Mouse (Mus musculus): Measurements from ENCODE around the gene Ppp1r14b.

The Ppp1r14b gene

GRCm38 (mm10) chr19:6943709-6944108 is 31.1 kb upstream of the Ppp1r14b start:
- no peak for DNase-seq

GRCm38 (mm10) chr19:6947742-6948141 is 27.0 kb upstream of the Ppp1r14b start:
- DNase-seq, result no peak

- DNase-seq, result no peak
Measured at GRCm38 (mm10) chr19:6948186-6948585, 26.6 kb upstream of the Ppp1r14b start.

- DNase-seq, result no peak
Measured at GRCm38 (mm10) chr19:6949532-6949931, 25.2 kb upstream of the Ppp1r14b start.

DNA sequence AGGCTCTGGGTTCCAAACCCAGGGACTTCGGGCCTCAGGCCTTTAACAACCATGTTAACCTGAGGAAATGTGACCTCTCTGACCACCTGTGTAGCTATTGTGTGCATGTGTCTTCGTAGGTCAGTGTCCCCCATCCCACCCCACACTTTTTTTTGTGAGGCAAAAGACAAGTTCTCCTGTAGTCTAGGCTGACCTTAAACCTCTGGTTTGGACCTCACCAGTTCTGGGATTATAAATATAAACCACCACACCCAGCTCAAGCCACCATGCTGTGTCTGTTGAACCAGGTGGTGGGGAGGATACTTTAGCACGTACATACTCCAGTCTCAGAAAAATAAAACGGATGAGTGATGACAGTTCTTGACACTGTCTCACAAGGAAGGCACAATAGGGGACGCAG is 24.8 kb upstream of the Ppp1r14b start:
- DNase-seq, result no peak

DNA sequence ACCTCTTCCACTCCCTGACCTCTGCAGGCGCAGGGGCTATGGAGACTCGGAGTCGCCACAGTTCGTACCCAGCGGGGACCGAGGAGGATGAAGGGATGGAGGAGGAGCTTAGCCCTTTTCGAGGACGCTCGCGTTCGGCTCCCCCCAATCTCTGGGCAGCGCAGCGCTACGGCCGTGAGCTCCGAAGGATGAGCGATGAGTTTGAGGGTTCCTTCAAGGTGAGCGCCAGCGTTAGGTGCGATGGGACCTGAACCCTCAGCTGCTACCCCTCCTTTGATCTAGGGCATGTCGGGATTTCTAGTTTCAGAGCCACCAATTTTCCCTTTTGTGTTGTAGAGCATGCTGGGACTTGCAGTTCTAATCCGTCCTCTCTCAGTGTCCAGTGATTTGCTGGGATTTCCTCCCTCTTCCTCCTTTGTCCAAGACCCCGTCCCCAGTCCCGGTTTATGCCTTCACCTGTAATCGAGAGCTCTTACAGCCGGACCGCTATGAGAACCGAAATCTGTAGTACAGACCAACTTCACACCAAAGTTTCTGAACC is 24.1 kb upstream of the Ppp1r14b start:
- DNase-seq, result peak; percentile 55

DNA sequence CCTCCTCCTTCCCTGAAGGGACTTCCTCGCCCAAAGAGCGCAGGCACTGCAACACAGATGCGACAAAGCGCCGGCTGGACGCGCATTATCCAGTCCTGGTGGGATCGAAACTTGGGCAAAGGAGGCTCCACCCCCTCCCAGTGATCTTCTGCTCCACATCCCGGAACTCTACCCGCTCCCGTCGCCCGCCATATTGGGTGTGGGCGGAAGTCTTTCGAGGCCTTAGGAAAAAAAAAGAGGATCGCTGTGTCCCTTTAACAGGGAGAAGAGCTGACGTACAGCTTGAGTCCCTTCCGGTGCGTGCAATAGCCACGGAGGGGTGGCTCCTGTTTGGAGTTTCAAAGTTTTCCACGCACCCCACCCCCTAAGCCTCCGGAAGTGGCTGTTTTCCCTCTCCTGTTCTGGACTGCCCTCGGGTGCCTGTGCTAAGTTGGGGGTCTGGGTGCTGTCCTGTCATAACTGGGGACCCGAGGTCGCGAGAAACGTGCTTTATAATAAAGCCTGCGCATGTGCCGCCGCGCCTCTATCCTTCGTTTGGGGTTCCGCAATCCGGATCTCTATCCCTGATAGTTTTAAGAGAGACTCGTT is 23.3 kb upstream of the Ppp1r14b start:
- peak; percentile 85 for DNase-seq

DNA sequence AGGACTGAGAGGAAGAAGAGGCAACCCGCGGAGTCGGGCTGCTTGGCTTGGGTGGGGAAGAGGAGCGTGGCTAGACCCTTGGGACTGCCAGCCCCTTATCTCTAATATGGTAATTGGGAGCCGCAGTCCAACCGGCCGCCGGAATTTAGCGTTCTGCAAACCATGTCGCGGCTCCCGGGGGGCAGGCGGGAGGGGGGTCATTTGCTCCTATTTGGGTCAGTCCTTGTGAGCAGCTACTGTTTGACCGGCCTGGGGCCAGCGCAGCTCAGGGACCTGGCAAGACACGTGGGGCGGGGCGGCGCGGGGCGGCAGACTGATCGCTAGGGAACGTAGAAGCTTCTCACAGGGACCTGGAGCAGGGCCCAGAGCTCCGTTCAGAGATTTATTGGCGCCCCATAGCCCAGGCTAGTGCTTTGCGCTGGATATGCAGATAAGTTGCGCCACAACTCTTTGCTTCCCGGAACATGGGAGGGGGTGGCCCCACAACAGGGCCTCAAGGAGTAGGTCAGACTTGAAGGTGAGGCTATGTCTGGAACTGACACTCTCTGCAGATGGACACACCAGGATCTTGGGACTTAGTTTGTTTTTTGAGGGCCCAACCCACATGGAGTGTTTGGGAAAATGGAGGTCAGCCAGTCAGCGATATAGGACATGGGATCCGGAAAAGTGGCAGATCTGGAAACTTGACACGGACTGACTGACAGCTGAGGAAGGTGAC is 22.6 kb upstream of the Ppp1r14b start:
- peak; percentile 65 for DNase-seq

GRCm38 (mm10) chr19:6952712-6953037 is 22.1 kb upstream of the Ppp1r14b start:
- peak; percentile 53 for DNase-seq

DNA sequence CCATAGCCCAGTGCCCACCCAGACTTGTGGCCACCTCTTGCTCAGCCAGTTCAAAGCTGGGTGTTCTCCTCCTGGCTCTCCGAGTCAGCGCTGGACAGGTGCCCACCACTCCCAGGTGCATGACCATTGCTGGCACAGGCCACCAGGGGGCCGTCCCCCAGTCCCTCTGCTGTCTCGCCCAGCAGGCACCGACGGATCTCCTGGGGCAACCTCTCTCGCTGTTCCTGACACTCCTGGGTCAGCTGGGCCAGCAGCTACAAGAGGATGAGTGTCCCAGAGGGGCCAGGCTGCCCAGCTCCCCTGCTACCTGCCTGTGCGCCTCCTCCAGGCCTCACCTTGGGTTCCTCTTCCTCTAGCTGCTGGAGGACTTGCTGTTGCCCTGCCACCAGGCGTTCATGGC is 20.7 kb upstream of the Ppp1r14b start:
- DNase-seq, result peak; percentile 51

DNA sequence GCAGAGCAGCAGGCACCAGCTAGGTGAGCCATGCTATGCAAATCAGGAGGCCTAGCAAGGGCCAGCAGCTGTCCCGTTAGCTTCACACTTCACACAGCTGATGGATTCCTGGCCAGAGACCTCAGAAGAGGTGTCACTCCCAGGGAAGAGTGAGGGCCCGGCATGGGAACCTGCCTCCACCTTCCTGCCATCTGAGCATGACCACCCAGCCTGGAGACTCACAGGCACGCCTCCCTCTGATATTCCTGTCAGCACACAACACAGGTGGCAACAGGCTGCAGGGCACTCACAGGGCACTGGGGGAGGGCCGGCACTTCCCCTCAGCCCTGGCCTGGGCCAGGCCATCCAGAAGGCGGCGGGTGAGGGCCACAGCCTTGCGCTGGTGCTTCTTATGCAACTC is 19.3 kb upstream of the Ppp1r14b start:
- no peak for DNase-seq

DNA sequence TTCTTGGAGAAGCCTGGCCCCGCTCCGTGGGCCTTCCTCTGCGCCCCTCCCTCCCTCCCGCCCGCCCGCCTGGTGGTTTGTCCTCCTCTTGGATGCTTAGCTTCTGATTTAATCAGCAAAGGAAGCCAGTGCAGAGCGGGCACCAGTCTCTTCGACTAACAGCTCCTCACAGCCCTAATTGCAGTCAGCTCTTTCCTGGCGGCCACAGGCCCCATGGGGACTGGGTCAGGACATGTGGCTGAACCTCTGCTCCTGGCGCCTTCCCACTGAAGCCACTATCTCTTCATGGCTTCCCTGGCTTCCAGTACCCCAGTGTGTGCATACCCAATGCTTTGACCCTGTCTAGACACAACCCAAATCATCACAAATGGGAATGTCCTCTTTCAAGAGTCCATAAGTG is 18.3 kb upstream of the Ppp1r14b start:
- DNase-seq, result no peak

- peak; percentile 61 for DNase-seq
Measured at GRCm38 (mm10) chr19:6968491-6969271, 6.1 kb upstream of the Ppp1r14b start.

GRCm38 (mm10) chr19:6969291-6969664 is 5.5 kb upstream of the Ppp1r14b start:
- DNase-seq, result no peak

DNA sequence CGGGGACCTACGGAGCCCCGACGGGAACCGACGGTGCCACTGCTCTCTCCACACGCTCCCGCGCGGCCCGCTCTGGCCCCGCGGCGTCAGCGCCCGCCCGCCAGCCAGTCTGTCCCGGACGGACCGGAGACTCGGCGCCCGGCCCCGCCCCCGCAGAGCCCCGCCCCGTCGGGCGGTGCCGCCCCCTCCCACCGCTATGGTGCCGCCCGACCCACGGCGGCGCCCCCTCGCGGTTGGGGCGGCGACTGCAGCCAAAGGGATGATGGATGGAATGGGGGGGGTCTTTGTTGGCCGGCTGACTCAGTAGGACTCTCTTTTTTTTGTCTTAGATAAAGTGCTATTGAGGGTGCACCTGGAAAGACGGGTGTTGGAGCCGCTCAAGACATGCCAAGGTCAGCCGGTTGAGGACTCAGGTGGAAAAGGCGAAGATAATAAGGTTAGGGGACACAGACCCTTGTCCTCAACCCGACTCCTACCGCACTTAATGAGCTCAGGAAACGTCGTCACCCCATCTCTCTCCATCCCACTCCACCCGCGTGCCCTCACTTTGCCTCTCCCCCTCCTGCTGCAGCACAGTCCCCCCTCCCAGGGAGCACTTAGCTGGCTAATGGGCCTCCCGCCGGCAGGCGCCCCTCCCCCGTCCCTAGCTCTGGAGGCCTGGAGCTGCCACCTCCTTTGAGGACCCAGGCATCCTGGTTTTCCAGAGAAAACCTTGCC is 4.9 kb upstream of the Ppp1r14b start:
- peak; percentile 76 for DNase-seq

DNA sequence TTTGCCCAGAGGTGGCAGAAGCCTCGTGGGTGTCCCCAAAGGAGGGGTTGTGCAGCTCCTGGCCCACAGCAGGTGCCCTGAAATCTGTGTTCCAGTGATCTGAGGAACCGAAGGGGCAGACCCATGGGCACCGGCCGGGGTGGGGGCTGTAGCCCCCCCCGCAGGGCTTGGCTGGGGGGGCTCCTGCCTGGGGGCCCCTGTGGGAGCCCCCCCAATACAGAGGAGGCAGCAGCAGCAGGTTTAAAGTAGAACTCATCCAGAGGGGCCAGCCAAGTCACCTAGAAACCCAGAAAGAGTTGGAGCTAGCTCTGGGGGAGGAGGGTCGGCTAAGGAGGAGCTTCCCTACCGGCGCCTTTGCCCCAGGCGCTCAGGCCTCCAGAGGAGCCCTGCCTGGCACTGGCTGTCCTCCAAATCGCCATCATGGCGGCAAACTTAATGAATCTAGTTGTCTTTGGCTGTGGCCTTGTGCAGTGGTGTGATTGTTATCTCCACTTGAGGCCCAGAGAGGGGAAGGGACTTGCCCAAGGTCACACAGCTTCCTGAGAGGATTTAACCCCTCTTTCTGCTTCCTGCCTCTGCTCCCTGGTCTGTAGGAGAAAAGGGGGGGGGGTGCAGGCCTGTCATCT is 4.2 kb upstream of the Ppp1r14b start:
- DNase-seq, result no peak

GRCm38 (mm10) chr19:6971644-6972043 is 3.1 kb upstream of the Ppp1r14b start:
- no peak for DNase-seq

DNA sequence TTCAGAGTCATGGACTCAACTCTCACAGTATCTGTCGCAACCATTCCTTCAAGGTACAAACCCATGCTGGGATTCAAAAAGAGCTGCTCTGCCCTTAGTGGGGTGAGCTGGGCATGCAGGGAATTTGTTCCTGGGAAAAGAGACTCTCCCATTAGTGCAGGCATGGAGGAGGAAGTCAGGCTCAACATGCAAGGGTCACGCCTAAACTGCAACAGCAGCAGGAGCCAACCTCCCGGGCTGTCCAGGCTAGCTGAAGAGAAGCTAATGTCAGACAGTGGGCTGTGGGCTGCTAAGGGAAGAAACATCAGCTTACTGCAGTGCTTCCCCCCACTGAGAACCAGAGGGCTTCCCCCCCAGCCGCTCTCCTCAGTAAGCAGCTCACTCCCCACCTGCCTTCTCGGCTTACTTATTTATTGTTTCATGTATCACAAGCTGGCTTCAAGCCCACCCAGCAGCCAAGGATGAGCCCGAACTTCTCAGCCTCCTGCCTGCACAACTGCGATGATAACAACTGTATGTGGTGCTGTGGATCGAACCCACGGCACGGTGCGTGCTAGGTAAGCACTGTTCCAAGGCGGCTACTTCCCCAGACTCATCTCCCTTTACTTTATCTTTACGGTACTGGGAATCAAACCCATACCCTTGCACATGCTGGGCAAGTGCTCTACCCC is 2.4 kb upstream of the Ppp1r14b start:
- DNase-seq, result no peak

- DNase-seq, result no peak
Measured at GRCm38 (mm10) chr19:6973581-6974190, 1.1 kb upstream of the Ppp1r14b start.

DNA sequence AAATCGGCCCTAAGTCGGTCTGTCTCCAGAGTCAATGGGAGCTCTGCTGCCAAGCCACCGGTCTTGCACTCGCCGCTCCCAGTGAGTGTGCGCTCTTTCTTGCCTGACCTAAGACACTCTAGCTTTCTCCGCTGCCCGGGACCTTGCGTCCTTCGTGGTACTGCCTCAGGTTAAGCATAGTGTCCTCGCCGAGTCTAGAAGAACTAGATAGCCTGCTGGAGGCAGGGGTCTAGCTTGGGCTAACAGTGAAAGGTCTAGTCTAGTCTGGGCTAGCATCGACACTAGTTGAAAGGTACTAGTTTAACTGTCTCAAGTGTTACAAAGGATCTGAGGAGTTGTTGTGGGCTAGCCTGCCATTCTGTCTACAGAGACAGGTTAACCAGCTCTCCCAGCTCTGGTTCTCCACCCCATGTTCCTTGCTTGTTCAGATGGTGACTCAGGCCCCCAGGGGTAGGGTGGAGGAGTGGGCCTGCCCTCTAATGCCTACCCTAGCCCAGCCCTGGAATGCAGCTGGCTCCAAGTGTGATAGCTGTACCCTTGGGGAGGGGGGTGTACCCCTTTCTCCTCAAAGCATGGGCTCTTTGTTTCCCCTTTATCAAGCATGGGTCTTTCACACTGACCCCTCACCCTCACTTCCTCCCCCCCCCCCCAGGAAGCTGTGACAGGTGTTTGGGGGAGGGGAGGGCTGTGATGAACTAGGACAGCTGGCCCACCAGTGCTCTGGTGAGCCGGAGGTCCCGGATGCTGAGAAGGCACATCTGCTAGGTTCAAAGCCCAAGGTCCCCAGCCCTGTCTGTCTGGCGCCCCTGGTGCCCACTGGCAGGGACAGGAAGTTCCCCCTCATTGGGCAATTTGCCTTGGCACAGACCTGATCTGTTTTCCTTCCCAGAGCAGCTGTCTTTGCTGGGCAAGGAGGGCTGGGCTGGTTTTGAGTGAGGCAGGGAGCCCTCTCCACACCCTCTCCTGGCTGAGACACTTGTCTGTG is 1.1 kb downstream of the Ppp1r14b start, which contains the start of gene Plcb3:
Gene Plcb3, minus strand, starts transcription at position 934 of the 985 bp plus-strand sequence.
- DNase-seq, result peak; percentile 93
